Mouse (Mus musculus) spleen, adult 2 months (tissue): ENCODE results near the gene Map4k1.

Experiments used
- CTCF ChIP-seq: fragments of 200-500 bp; IDR thresholded peaks from 2 replicates; pipeline ENCODE4 v1.5.1; 2011; ENCODE audit warnings: mild to moderate bottlenecking, inconsistent platforms; ENCODE audit not compliant: insufficient read depth, insufficient read length, insufficient replicate concordance; ENCODE audit errors: extremely low read depth
- POLR2A ChIP-seq: fragments of 200-500 bp; IDR thresholded peaks from 2 replicates; pipeline ENCODE4 v1.6.1; 2011; ENCODE audit warnings: low read depth, low read length, inconsistent platforms

DNA sequence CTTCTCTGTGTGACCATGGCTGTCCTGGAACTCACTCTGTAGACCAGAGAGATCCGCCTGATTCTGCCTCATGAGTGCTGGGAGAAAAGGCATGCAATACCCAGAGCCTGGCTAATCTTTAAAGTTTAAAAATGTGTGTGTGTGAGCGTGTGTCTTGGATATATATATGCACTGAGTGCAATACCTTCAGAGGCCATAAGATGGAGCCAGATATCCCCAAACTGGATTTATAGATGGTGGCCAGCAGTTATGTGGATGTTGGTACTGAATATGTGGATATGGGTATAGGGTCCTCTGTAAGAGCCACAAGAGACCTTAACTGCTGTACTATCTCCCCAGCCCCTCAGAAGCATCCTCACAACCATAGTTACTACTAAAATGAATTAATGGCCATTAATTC lies 68.9 kb downstream of the Map4k1 start:
- TF ChIP-seq POLR2A (no peak), CTCF (peak; percentile 6; the same call in 1 of the 2 replicates)
